ENCODE assay signal across 18 mouse cellular contexts in the genomic region with DNA sequence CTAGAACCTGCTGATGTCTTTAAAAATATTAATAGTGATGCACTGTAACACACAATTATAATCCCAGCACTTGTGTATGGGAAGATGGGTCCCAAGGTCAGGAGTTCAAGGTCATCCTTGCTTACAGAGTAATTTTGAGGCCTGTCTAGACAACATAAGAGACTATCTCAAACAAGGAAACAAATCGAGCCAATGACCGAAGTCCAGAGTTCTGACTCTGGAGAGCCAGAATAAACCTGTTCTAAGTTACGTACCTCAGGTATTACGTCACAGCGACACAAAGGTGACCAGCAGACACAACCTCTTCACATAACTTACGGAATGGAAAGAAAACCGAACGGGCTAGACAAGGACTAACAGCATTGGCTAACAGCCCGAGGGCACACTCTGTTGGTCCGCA. TPM values are rescaled to one million over a fixed set of nuclear protein-coding genes. Genes with fewer than 3 reads are reported as not detected.
"Had no signal": no experiment of that assay in that cellular context is flagged by ENCODE, and none has a peak within 500 bp of the region (broad histone marks: within the 10 kb centered on the region; RNA-seq: fewer than 3 reads in every experiment).

No protein-coding gene starts in this region.

- H3K36me3 ChIP-seq: lung, embryonic 15.5 days; midbrain, embryonic 13.5 days; midbrain, embryonic 15.5 days; neural tube, embryonic 13.5 days; stomach, embryonic 15.5 days had no signal

- H3K9me3 ChIP-seq: lung, embryonic 15.5 days; midbrain, embryonic 13.5 days; midbrain, embryonic 15.5 days; neural tube, embryonic 13.5 days; stomach, embryonic 15.5 days had no signal

- H3K4me2 ChIP-seq: lung, embryonic 15.5 days; midbrain, embryonic 11.5 days; midbrain, embryonic 13.5 days; midbrain, embryonic 15.5 days; neural tube, embryonic 13.5 days; stomach, embryonic 15.5 days had no signal

- H3K27ac ChIP-seq: lung, embryonic 15.5 days; macrophage; midbrain, embryonic 13.5 days; midbrain, embryonic 15.5 days; neural tube, embryonic 13.5 days; stomach, embryonic 15.5 days; stomach, postnatal 0 days had no signal

- H3K4me1 ChIP-seq: megakaryocyte, embryonic 14.5 days; midbrain, embryonic 15.5 days; stomach, embryonic 15.5 days had no signal

- DNase-seq: lung, adult 2 months; lung, postnatal 14 days; lung, postnatal 36 days; right cerebral cortex, postnatal 14 days; thymus, adult 2 months; thymus, postnatal 25 days; thymus, postnatal 4 days had no signal

- H3K4me3 ChIP-seq: lung, embryonic 15.5 days; megakaryocyte, embryonic 14.5 days; midbrain, embryonic 13.5 days; midbrain, embryonic 15.5 days; myocyte; neural tube, embryonic 13.5 days; stomach, embryonic 15.5 days had no signal

- ATAC-seq: lung, postnatal 0 days; midbrain, embryonic 13.5 days; midbrain, embryonic 15.5 days had no signal

- H3K9ac ChIP-seq: lung, embryonic 15.5 days; midbrain, embryonic 13.5 days; midbrain, embryonic 15.5 days; neural tube, embryonic 13.5 days; stomach, embryonic 15.5 days had no signal

- H3K27me3 ChIP-seq: lung, embryonic 15.5 days; midbrain, embryonic 13.5 days; midbrain, embryonic 15.5 days; neural tube, embryonic 13.5 days; stomach, embryonic 15.5 days had no signal

RNA-seq across cellular contexts. Expression of gene Kazn, which starts 19.5 kb away (rescaled TPM):
- polyA plus RNA-seq: macrophage, myocyte had no signal
